Mouse (Mus musculus) kidney, postnatal 4 days (tissue): ENCODE data around the gene Cacng7.

ENCODE experiments used
- DNase-seq, 2 experiments: peaks; one replicate each; pipeline ENCODE4 v3.0.0; 2021; ENCODE audit warnings: mixed read lengths in 2 of 2

The Cacng7 gene

GRCm38 (mm10) chr7:3347366-3348287, 14.9 kb downstream of the Cacng7 start:
- peak in 1 of 2 experiments; percentile 10 for DNase-seq

GRCm38 (mm10) chr7:3348326-3348725, 15.6 kb downstream of the Cacng7 start:
- DNase-seq: no peak

GRCm38 (mm10) chr7:3349775-3350174, 17.0 kb downstream of the Cacng7 start:
- no peak for DNase-seq

GRCm38 (mm10) chr7:3351536-3351935, 18.8 kb downstream of the Cacng7 start:
- DNase-seq: no peak

GRCm38 (mm10) chr7:3354850-3355249, 22.1 kb downstream of the Cacng7 start:
- no peak for DNase-seq

- DNase-seq: no peak
Observed at GRCm38 (mm10) chr7:3360678-3361077, 27.9 kb downstream of the Cacng7 start.

GRCm38 (mm10) chr7:3365547-3366279, 33.0 kb downstream of the Cacng7 start:
- no peak for DNase-seq

GRCm38 (mm10) chr7:3366705-3367516, 34.2 kb downstream of the Cacng7 start:
- DNase-seq: peak; percentile 18 to 30

GRCm38 (mm10) chr7:3367569-3367968, 34.8 kb downstream of the Cacng7 start:
- no peak for DNase-seq

GRCm38 (mm10) chr7:3368311-3368710, 35.6 kb downstream of the Cacng7 start:
- peak in 1 of 2 experiments; percentile 6 for DNase-seq

- DNase-seq: no peak
Observed at GRCm38 (mm10) chr7:3369189-3369588, 36.4 kb downstream of the Cacng7 start.

GRCm38 (mm10) chr7:3370407-3370806, 37.7 kb downstream of the Cacng7 start:
- peak in 1 of 2 experiments; percentile 8 for DNase-seq

GRCm38 (mm10) chr7:3372376-3372775, 39.6 kb downstream of the Cacng7 start:
- DNase-seq: no peak

GRCm38 (mm10) chr7:3373754-3374153, 41.0 kb downstream of the Cacng7 start:
- no peak for DNase-seq

GRCm38 (mm10) chr7:3376831-3377230, 44.1 kb downstream of the Cacng7 start:
- DNase-seq: peak; percentile 75 to 78

GRCm38 (mm10) chr7:3382123-3382522, 49.4 kb downstream of the Cacng7 start:
- DNase-seq: no peak

- no peak for DNase-seq
Observed at GRCm38 (mm10) chr7:3384807-3385319, 52.1 kb downstream of the Cacng7 start.

GRCm38 (mm10) chr7:3386036-3386730, 53.4 kb downstream of the Cacng7 start:
- DNase-seq: no peak

- no peak for DNase-seq
Observed at GRCm38 (mm10) chr7:3387761-3388160, 55.0 kb downstream of the Cacng7 start.

- no peak for DNase-seq
Observed at GRCm38 (mm10) chr7:3388885-3389284, 56.1 kb downstream of the Cacng7 start.

- DNase-seq: peak; percentile 80 to 83
Observed at GRCm38 (mm10) chr7:3389444-3390412, 57.0 kb downstream of the Cacng7 start.
